Mouse (Mus musculus): ENCODE results near the gene Zdhhc17. TPM values are rescaled to one million over a fixed set of nuclear protein-coding genes. Genes with fewer than 3 reads are reported as not detected.

Gene Zdhhc17
- polyA plus RNA-seq, 1 experiment, result 83.2 TPM

DNA sequence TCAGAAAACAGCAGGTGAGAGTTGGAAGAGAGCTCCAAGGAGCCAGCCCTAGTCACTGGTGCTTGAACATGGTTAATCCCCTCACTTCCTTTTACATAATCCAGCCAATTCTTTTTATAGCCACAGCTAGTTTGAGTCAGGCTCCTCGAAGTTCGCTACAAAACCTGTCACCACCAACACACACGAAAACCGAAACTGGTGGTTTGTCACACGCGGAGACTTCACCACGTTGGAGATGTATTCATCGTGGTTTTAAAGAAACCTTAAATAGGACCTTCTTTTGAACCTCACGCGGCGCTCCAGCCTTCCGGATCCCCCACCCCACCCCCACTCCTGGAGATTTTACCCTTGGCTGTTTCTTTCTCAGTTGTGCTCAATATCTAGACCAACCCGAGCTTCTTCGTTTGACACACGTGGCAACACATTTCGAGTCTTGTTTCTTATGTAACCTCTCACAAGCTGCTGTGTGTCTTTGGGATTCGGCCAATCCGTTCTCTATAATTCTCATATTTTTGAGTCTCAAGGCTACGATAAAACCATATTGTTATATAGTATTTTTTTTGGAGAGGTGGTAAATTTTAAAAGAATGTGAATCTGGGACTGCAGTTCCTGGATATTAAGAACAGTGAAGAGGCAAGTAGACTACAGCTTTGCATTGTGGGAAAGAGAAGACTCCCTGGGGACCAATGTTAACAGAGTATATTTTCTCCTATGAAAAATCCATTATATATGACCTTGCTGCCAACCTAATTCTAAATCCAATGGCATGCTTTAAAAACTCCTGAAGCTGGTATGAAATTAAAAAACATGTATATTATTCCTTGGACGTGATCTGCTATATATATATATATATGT lies 21.8 kb upstream of the Zdhhc17 start:
- TF ChIP-seq CTCF (IDR thresholded peaks at IDR 0.05; ENCODE audit: extremely low read depth, insufficient read depth, low read length), result no peak
- no peak for TF ChIP-seq POLR2A (IDR thresholded peaks at IDR 0.05; ENCODE audit: extremely low read depth, insufficient read depth, low read length)
- Histone ChIP-seq H3K4me3 (ENCODE audit: insufficient read depth, low read length) (peak overlapping the region; percentile 3; the same call in 1 of the 2 replicates), H3K27ac (ENCODE audit: insufficient read depth, low read length) (0 out of 2 replicates have a peak overlapping the region, but pooled peaks have one; percentile 63), H3K4me1 (ENCODE audit: control insufficient read depth, insufficient read depth, low read length) (no peaks in the 10 kb centered on the region; the same call in 1 of the 2 replicates)

DNA sequence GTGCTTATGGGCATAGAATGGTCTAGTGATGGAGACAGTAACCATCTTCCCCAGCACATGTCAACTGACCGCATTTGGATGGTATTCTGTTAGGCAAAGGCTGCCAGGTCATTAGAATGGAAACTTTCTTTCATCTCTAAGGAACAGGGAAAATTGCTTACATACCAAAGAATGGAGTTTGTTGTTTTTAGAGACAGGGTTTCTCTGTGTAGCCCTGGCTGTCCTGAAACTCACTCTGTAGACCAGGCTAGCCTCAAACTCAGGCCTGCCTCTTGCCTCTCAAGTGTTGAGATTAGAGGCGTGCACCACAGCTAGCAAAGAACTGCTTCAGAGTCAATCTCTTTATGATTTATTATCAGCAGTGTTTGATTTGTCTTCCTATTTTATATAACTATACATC lies 20.9 kb upstream of the Zdhhc17 start:
- H3K4me3 ChIP-seq (ENCODE audit: insufficient read depth, low read length), result no peak overlapping the region
- H3K4me1 ChIP-seq (ENCODE audit: control insufficient read depth, insufficient read depth, low read length), result no peaks in the 10 kb centered on the region; the same call in 1 of the 2 replicates
- no peak overlapping the region for H3K27ac ChIP-seq (ENCODE audit: insufficient read depth, low read length)
- TF ChIP-seq POLR2A (IDR thresholded peaks at IDR 0.05; ENCODE audit: extremely low read depth, insufficient read depth, low read length), result no peak
- TF ChIP-seq CTCF (IDR thresholded peaks at IDR 0.05; ENCODE audit: extremely low read depth, insufficient read depth, low read length), result no peak

DNA sequence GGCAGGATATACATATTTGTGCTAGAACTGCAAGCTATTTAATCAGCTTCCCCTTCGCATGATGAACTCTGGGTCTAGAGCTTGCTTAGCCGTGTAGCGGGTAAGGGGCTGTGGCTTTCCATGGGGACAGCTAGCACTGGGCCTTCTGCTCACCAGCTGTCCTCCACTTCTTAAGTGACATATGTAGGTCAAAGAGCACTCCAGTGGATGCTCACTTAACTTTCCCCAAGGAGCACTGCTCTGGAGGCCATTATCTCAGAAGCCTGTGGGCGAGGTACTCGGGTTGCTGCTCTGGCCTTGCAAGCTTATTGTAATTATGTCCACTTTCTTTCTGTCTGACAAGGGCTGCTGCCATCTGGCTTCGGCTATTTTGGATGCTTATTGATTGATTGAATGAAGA lies 16.2 kb upstream of the Zdhhc17 start:
- Histone ChIP-seq H3K4me3 (ENCODE audit: insufficient read depth, low read length) (no peak overlapping the region), H3K27ac (ENCODE audit: insufficient read depth, low read length) (no peak overlapping the region)
- TF ChIP-seq POLR2A (IDR thresholded peaks at IDR 0.05; ENCODE audit: extremely low read depth, insufficient read depth, low read length) (no peak), CTCF (IDR thresholded peaks at IDR 0.05; ENCODE audit: extremely low read depth, insufficient read depth, low read length) (no peak)

DNA sequence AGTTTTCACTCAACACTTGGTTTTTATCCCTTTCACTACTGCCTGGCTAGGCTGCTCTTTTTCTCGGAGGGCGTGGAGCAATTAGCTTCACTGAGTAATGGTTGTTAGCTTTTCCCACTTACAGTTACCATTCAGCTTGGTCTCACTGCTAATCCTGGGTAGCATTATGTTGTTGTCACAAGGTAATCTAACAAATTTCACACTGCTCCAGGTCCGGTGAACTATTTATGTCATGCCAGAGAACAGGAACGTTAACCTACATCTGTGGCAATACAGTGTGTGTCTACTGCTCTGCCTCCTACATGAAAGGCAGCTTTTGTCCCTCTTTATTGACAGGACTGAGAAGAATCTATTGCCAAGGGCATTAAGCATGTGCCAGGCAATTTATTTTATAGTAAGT lies 14.8 kb upstream of the Zdhhc17 start:
- TF ChIP-seq POLR2A (IDR thresholded peaks at IDR 0.05; ENCODE audit: extremely low read depth, insufficient read depth, low read length) (no peak), CTCF (IDR thresholded peaks at IDR 0.05; ENCODE audit: extremely low read depth, insufficient read depth, low read length) (no peak)
- Histone ChIP-seq H3K27ac (ENCODE audit: insufficient read depth, low read length) (no peak overlapping the region), H3K4me3 (ENCODE audit: insufficient read depth, low read length) (no peak overlapping the region), H3K4me1 (ENCODE audit: control insufficient read depth, insufficient read depth, low read length) (no peaks in the 10 kb centered on the region)

More for the DNA sequence above, 16.2 kb upstream of the Zdhhc17 start:
- H3K4me1 ChIP-seq (ENCODE audit: control insufficient read depth, insufficient read depth, low read length), result no peaks in the 10 kb centered on the region; the same call in 1 of the 2 replicates

DNA sequence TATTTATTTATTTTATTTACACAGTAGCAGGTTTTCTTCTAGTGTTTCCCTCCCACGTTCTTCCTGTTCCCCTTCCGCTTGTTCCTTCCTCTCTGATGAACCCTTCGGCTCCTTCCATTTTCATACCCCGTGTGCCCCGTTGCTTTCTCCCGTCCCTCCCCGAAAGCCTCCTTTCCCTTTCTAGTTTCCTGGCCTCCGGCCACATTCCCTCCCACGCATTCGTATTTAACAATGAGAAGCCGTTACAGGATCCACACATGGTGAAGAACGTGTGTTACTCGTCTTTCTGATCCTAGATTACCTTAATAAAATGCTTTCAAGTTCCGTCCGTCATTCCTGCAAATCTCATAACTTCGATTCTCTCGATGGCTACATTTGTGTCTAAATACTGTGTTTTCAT lies 4.5 kb upstream of the Zdhhc17 start:
- TF ChIP-seq POLR2A (IDR thresholded peaks at IDR 0.05; ENCODE audit: extremely low read depth, insufficient read depth, low read length) (no peak), CTCF (IDR thresholded peaks at IDR 0.05; ENCODE audit: extremely low read depth, insufficient read depth, low read length) (no peak)
- Histone ChIP-seq H3K4me3 (ENCODE audit: insufficient read depth, low read length) (no peak overlapping the region), H3K27ac (ENCODE audit: insufficient read depth, low read length) (no peak overlapping the region), H3K4me1 (ENCODE audit: control insufficient read depth, insufficient read depth, low read length) (no peaks in the 10 kb centered on the region)

DNA sequence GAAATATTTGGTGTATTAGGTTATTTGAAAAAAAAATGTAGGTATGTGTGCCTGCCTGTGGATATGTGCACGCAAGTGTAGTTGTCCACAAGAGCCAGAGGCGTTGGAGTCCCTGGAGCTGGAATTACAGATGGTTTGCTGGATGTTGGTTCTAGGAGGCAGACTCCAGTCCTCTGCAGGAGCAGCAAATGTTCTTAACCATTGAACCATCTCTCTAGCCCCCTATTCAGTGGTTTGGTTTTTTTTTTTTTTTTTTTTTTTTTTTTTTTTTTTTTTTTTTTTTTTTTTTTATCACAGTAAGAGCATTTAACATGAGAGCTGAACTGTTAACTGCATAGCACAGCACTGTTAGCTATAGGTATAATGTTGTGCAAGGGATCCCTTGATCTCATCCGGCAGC lies 3.3 kb upstream of the Zdhhc17 start:
- TF ChIP-seq CTCF (IDR thresholded peaks at IDR 0.05; ENCODE audit: extremely low read depth, insufficient read depth, low read length) (no peak), POLR2A (IDR thresholded peaks at IDR 0.05; ENCODE audit: extremely low read depth, insufficient read depth, low read length) (no peak)
- Histone ChIP-seq H3K27ac (ENCODE audit: insufficient read depth, low read length) (no peak overlapping the region), H3K4me3 (ENCODE audit: insufficient read depth, low read length) (no peak overlapping the region), H3K4me1 (ENCODE audit: control insufficient read depth, insufficient read depth, low read length) (no peaks in the 10 kb centered on the region)

DNA sequence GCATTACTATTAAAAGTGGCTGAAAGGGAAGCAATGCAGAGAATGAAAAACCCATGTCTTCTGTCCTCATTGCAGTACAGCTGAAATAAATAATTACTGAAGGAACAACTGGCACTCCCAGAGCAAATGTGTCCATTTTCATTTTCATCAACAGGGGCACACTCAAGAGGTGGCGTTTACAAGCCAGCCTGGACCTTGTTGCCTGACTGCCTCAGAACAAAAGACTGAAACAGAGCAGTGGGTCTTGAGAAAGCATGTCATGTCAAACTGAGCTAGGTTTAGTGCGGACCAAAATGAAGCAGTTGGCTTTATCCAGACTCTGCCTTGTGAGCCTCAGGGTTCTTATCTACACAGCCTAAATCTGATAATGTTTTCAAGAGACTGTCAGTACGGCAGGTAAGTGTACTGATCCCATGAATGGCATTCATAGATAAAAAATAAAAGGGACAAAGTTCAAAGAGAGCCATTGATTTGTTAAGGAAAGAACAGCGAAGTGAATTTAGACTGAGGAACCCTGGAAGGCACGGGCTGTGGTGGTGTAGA lies 2.6 kb upstream of the Zdhhc17 start:
- Histone ChIP-seq H3K27ac (ENCODE audit: insufficient read depth, low read length) (no peak overlapping the region), H3K4me3 (ENCODE audit: insufficient read depth, low read length) (no peak overlapping the region), H3K4me1 (ENCODE audit: control insufficient read depth, insufficient read depth, low read length) (no peaks in the 10 kb centered on the region; the same call in 1 of the 2 replicates)
- TF ChIP-seq CTCF (IDR thresholded peaks at IDR 0.05; ENCODE audit: extremely low read depth, insufficient read depth, low read length), result no peak
- TF ChIP-seq POLR2A (IDR thresholded peaks at IDR 0.05; ENCODE audit: extremely low read depth, insufficient read depth, low read length), result no peak

DNA sequence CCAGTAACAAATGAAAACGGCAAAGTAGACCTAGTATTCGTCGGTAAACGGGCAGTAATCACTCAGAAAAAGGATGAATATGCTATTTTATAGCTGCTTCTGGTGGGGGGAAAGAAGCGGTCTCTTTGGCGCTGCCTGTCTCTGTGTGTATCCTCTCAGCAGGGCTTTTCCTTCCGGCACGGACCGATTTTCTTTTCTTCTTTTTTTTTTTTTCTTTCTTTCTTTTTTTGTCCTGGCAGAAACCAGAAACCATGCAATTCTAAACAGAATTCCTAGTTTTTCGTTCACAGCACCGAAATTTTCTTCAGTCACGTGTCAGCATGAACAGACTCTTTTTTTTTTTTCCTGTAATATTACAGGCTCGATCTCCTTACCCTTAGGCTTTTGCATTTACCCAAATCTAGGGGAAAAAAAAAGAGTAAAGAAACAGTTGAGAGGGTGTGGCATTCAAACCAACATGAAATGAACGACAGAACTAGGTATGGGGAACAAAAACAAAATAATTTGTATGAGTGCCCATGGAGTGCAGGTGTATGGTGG lies 1.4 kb upstream of the Zdhhc17 start:
- Histone ChIP-seq H3K4me3 (ENCODE audit: insufficient read depth, low read length) (peak overlapping the region; percentile 89), H3K27ac (ENCODE audit: insufficient read depth, low read length) (peak overlapping the region; percentile 98), H3K4me1 (ENCODE audit: control insufficient read depth, insufficient read depth, low read length) (no peaks in the 10 kb centered on the region; the same call in 1 of the 2 replicates)
- TF ChIP-seq POLR2A (IDR thresholded peaks at IDR 0.05; ENCODE audit: extremely low read depth, insufficient read depth, low read length), result 0 out of 2 replicates have a peak, but pooled peaks have one; percentile 30
- TF ChIP-seq CTCF (IDR thresholded peaks at IDR 0.05; ENCODE audit: extremely low read depth, insufficient read depth, low read length), result no peak

DNA sequence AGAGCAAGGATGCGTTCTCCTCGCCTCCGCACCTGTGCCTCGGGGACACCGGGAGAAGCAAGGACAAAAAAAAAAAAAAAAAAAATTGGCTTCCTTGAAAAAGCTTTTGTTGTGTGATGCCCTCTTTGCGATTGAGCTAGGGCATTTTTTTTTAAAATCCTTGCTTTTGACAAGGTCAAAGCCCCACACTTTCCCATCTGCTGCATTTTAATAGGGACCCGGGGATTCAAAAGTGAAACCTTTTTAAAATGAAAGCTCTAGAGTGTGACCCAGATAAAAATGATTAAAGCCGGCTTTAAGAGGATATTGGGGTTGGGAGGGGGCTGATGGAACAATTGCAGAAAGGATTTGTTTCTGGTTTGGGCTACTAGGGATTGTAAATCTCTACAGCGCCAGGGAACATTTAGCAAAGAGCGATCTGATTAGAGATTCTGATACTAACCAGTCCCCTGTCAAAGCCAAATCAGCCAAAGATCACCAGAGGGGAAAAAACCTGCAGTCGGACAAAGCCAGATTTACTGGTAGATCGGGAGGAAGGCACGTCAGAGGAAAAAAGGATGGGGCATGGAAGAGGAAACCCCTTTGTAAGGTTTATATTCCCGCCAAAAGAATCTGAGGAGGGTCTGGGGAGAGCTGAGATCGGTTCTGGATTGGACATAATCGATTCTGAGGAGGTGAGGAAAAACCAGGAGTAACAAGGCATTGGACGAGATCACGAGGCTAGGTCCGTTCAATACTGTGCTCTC lies 713 bp upstream of the Zdhhc17 start:
- H3K27ac ChIP-seq (ENCODE audit: insufficient read depth, low read length), result peak overlapping the region; percentile 98
- H3K4me1 ChIP-seq (ENCODE audit: control insufficient read depth, insufficient read depth, low read length), result no peaks in the 10 kb centered on the region; the same call in 1 of the 2 replicates
- peak overlapping the region; percentile 89 for H3K4me3 ChIP-seq (ENCODE audit: insufficient read depth, low read length)
- TF ChIP-seq CTCF (IDR thresholded peaks at IDR 0.05; ENCODE audit: extremely low read depth, insufficient read depth, low read length), result no peak
- no peak for TF ChIP-seq POLR2A (IDR thresholded peaks at IDR 0.05; ENCODE audit: extremely low read depth, insufficient read depth, low read length)
